Mouse (Mus musculus): Measurements from ENCODE around the gene Guf1. TPM values are rescaled to one million over a fixed set of nuclear protein-coding genes. Genes with fewer than 3 reads are reported as not detected.
A peak's percentile ranks its signal among the peaks of the same experiment; 100 is the strongest.

The Guf1 gene
- 48.4 and 54.2 TPM in 2 replicates for polyA plus RNA-seq (2015; fragmentation: Nextera tagmentation; extraction: Ambion mirVana)

- Histone ChIP-seq H3K4me2 (peak within 1 kb of the TSS; percentile 69), H3K9me3 (no peaks in the 10 kb centered on the region), H3K27me3 (no peaks in the 10 kb centered on the region), H3K36me3 (peaks cover 15% of the 10 kb centered on the region), H3K4me3 (peak within 1 kb of the TSS; percentile 75), H3K27ac (peak within 1 kb of the TSS; percentile 92), H3K9ac (peak within 1 kb of the TSS; percentile 94), H3K4me1 (replicated peaks) (peaks cover 10% of the 10 kb centered on the region)
- under 1% methylated on average over 71 of the region's 72 CpGs for WGBS
- ATAC-seq (ENCODE audit: low FRiP score): peak; percentile 95
Observed at GRCm38 (mm10) chr5:69556628-69557403, at the start of gene Guf1. TSS of gene Guf1 (plus strand) at chr5:69556923.

- ATAC-seq (ENCODE audit: low FRiP score): no peak
- 90% methylated on average over 3 of the region's 3 CpGs for WGBS
- H3K4me2 ChIP-seq: no peak overlapping the region
Observed at GRCm38 (mm10) chr5:69507045-69507444, 49.7 kb upstream of the Guf1 start.

GRCm38 (mm10) chr5:69511631-69512030, 45.1 kb upstream of the Guf1 start:
- Histone ChIP-seq H3K9me3 (no peaks in the 10 kb centered on the region), H3K9ac (no peak overlapping the region), H3K36me3 (no peaks in the 10 kb centered on the region), H3K27me3 (no peaks in the 10 kb centered on the region), H3K4me2 (no peak overlapping the region), H3K27ac (no peak overlapping the region), H3K4me3 (no peak overlapping the region), H3K4me1 (replicated peaks) (no peaks in the 10 kb centered on the region)
- no peak for ATAC-seq (ENCODE audit: low FRiP score)
- 50% methylated on average over 3 of the region's 3 CpGs for WGBS

More at GRCm38 (mm10) chr5:69507045-69507444, 49.7 kb upstream of the Guf1 start:
- Histone ChIP-seq H3K9ac (no peak overlapping the region), H3K9me3 (no peaks in the 10 kb centered on the region), H3K4me3 (no peak overlapping the region), H3K27me3 (no peaks in the 10 kb centered on the region), H3K4me1 (replicated peaks) (no peaks in the 10 kb centered on the region), H3K36me3 (no peaks in the 10 kb centered on the region), H3K27ac (no peak overlapping the region)

- no peak overlapping the region for H3K4me3 ChIP-seq
- H3K27ac ChIP-seq: no peak overlapping the region
- H3K9ac ChIP-seq: no peak overlapping the region
- no peak for ATAC-seq (ENCODE audit: low FRiP score)
- H3K27me3 ChIP-seq: no peaks in the 10 kb centered on the region
- no peaks in the 10 kb centered on the region for H3K36me3 ChIP-seq
- no peaks in the 10 kb centered on the region for H3K4me1 ChIP-seq (replicated peaks)
- WGBS: 79% methylated on average over 4 of the region's 4 CpGs
- H3K9me3 ChIP-seq: no peaks in the 10 kb centered on the region
- no peak overlapping the region for H3K4me2 ChIP-seq
Observed at GRCm38 (mm10) chr5:69512203-69512602, 44.5 kb upstream of the Guf1 start.

- Histone ChIP-seq H3K9ac (no peak overlapping the region), H3K27me3 (no peaks in the 10 kb centered on the region), H3K9me3 (no peaks in the 10 kb centered on the region), H3K4me1 (replicated peaks) (no peaks in the 10 kb centered on the region; the same call in 1 of the 2 replicates), H3K27ac (no peak overlapping the region), H3K36me3 (no peaks in the 10 kb centered on the region), H3K4me3 (no peak overlapping the region), H3K4me2 (no peak overlapping the region)
- 36% methylated on average over 7 of the region's 7 CpGs for WGBS
- peak; percentile 73; the same call in 1 of the 2 replicates for ATAC-seq (ENCODE audit: low FRiP score)
Observed at GRCm38 (mm10) chr5:69520661-69521278, 36.0 kb upstream of the Guf1 start.

GRCm38 (mm10) chr5:69522064-69522463, 34.7 kb upstream of the Guf1 start:
- 74% methylated on average over 5 of the region's 5 CpGs for WGBS

GRCm38 (mm10) chr5:69523944-69524343, 32.8 kb upstream of the Guf1 start:
- no peak overlapping the region for H3K4me2 ChIP-seq
- H3K27me3 ChIP-seq: no peaks in the 10 kb centered on the region
- no peaks in the 10 kb centered on the region for H3K9me3 ChIP-seq
- no peak overlapping the region for H3K27ac ChIP-seq
- H3K4me1 ChIP-seq (replicated peaks): no peaks in the 10 kb centered on the region; the same call in 1 of the 2 replicates
- ATAC-seq (ENCODE audit: low FRiP score): no peak
- H3K36me3 ChIP-seq: no peaks in the 10 kb centered on the region
- no peak overlapping the region for H3K9ac ChIP-seq
- H3K4me3 ChIP-seq: no peak overlapping the region

More at GRCm38 (mm10) chr5:69522064-69522463, 34.7 kb upstream of the Guf1 start:
- H3K27me3 ChIP-seq: no peaks in the 10 kb centered on the region
- no peaks in the 10 kb centered on the region for H3K36me3 ChIP-seq
- H3K4me1 ChIP-seq (replicated peaks): no peaks in the 10 kb centered on the region; the same call in 1 of the 2 replicates
- ATAC-seq (ENCODE audit: low FRiP score): no peak
- no peak overlapping the region for H3K9ac ChIP-seq
- H3K4me3 ChIP-seq: no peak overlapping the region
- H3K9me3 ChIP-seq: no peaks in the 10 kb centered on the region
- H3K27ac ChIP-seq: no peak overlapping the region
- H3K4me2 ChIP-seq: no peak overlapping the region

GRCm38 (mm10) chr5:69541680-69542079, 15.0 kb upstream of the Guf1 start:
- Histone ChIP-seq H3K9ac (no peak overlapping the region), H3K4me1 (replicated peaks) (no peaks in the 10 kb centered on the region), H3K4me3 (no peak overlapping the region), H3K27ac (no peak overlapping the region), H3K36me3 (no peaks in the 10 kb centered on the region), H3K4me2 (no peak overlapping the region), H3K27me3 (no peaks in the 10 kb centered on the region), H3K9me3 (no peaks in the 10 kb centered on the region)
- no peak for ATAC-seq (ENCODE audit: low FRiP score)
- 76% methylated on average over 1 of the region's 1 CpGs for WGBS

- WGBS: 84% methylated on average over 4 of the region's 4 CpGs
- ATAC-seq (ENCODE audit: low FRiP score): no peak
- H3K27ac ChIP-seq: no peak within 1 kb of the TSS
- no peak within 1 kb of the TSS for H3K4me3 ChIP-seq
- H3K4me2 ChIP-seq: no peak within 1 kb of the TSS
- H3K9ac ChIP-seq: no peak within 1 kb of the TSS
- H3K36me3 ChIP-seq: no peaks in the 10 kb centered on the region
- H3K4me1 ChIP-seq (replicated peaks): no peaks in the 10 kb centered on the region
- H3K27me3 ChIP-seq: no peaks in the 10 kb centered on the region
- H3K9me3 ChIP-seq: no peaks in the 10 kb centered on the region
Observed at GRCm38 (mm10) chr5:69542489-69542888, 14.2 kb upstream of the Guf1 start, which contains the start of gene Yipf7. TSS of gene Yipf7 (minus strand) at chr5:69542648.

GRCm38 (mm10) chr5:69557404-69557935, 747 bp downstream of the Guf1 start:
- peak overlapping the region; percentile 69 for H3K4me2 ChIP-seq
- no peaks in the 10 kb centered on the region for H3K27me3 ChIP-seq
- H3K27ac ChIP-seq: peak overlapping the region; percentile 92
- H3K4me3 ChIP-seq: peak overlapping the region; percentile 75
- H3K36me3 ChIP-seq: peaks cover 18% of the 10 kb centered on the region
- H3K9ac ChIP-seq: peak overlapping the region; percentile 94
- no peaks in the 10 kb centered on the region for H3K9me3 ChIP-seq
- WGBS: 18% methylated on average over 16 of the region's 16 CpGs
- H3K4me1 ChIP-seq (replicated peaks): peaks cover 10% of the 10 kb centered on the region
- peak; percentile 34; the same call in 1 of the 2 replicates for ATAC-seq (ENCODE audit: low FRiP score)

- H3K9ac ChIP-seq: peak within 1 kb of the TSS; percentile 91
- 4% methylated on average over 42 of the region's 42 CpGs for WGBS
Observed at GRCm38 (mm10) chr5:69591640-69592461, 35.1 kb downstream of the Guf1 start, which contains the start of gene Gnpda2. TSS of gene Gnpda2 (minus strand) at chr5:69592340.

More at GRCm38 (mm10) chr5:69591640-69592461, 35.1 kb downstream of the Guf1 start, which contains the start of gene Gnpda2:
- Histone ChIP-seq H3K27ac (peak within 1 kb of the TSS; percentile 91), H3K4me3 (peak within 1 kb of the TSS; percentile 74), H3K9me3 (no peaks in the 10 kb centered on the region), H3K4me2 (peak within 1 kb of the TSS; percentile 76), H3K4me1 (replicated peaks) (peaks cover 7% of the 10 kb centered on the region), H3K36me3 (peaks cover 13% of the 10 kb centered on the region; the same call in 1 of the 2 replicates), H3K27me3 (no peaks in the 10 kb centered on the region)
- ATAC-seq (ENCODE audit: low FRiP score): peak; percentile 99
